Mouse (Mus musculus) CH12.LX (cell line): ENCODE data around the gene Lhpp. TPM values are rescaled to one million over a fixed set of nuclear protein-coding genes. Genes with fewer than 3 reads are reported as not detected.

Source experiments
- DNase-seq: peaks from one replicate; pipeline ENCODE4 v3.0.0-alpha.2; 2013; ENCODE audit errors: extremely low read depth
- H3K27ac ChIP-seq: 2 replicates; pipeline ENCODE4 v1.5.1; 2012; ENCODE audit warnings: low read depth, mild to moderate bottlenecking, control low read depth, moderate library complexity; ENCODE audit not compliant: insufficient read depth
- H3K27me3 ChIP-seq: replicated peaks from 2 replicates; pipeline ENCODE3; 2012; ENCODE audit warnings: inconsistent platforms
- H3K36me3 ChIP-seq, 2 experiments: replicated peaks in 1 of 2; 2 replicates each; pipeline versions ENCODE3 to v1.6.1; 2012; ENCODE audit warnings: inconsistent platforms in 1 of 2, low read length in 1 of 2, mild to moderate bottlenecking in 1 of 2, mixed read lengths in 1 of 2, moderate library complexity in 1 of 2; ENCODE audit not compliant: control insufficient read depth in 1 of 2, insufficient read depth in 1 of 2
- H3K4me1 ChIP-seq, 2 experiments: 2 replicates each; pipeline ENCODE4 v1.6.1; 2012; ENCODE audit warnings: inconsistent platforms in 1 of 2, moderate library complexity in 1 of 2; ENCODE audit not compliant: insufficient read depth in 2 of 2, control insufficient read depth in 1 of 2
- H3K4me2 ChIP-seq: 2 replicates; pipeline ENCODE4 v1.6.1; 2012; ENCODE audit warnings: low read depth, mild to moderate bottlenecking, control low read depth; ENCODE audit not compliant: poor library complexity, insufficient read depth, severe bottlenecking
- H3K4me3 ChIP-seq, 3 experiments: fragments of 150-350 bp in 1 of 3; sonication (generic) in 1 of 3; replicated peaks in 1 of 3; 2 replicates each; pipeline versions ENCODE3 to v1.5.1; 2011 to 2012; ENCODE audit warnings: low read depth in 2 of 3, low read length in 2 of 3, mild to moderate bottlenecking in 2 of 3, moderate library complexity in 2 of 3, control low read depth in 1 of 3, improper control_type of control experiment in 1 of 3, inconsistent platforms in 1 of 3, mixed read lengths in 1 of 3; ENCODE audit not compliant: poor library complexity in 1 of 3
- H3K79me2 ChIP-seq: replicated peaks from 2 replicates; pipeline ENCODE4 v1.6.1; 2012; ENCODE audit warnings: mild to moderate bottlenecking, moderate library complexity; ENCODE audit not compliant: control insufficient read depth, poor library complexity, insufficient read depth, severe bottlenecking; ENCODE audit errors: extremely low read depth
- H3K9ac ChIP-seq: 2 replicates; pipeline ENCODE4 v1.6.1; 2012; ENCODE audit warnings: low read depth, mild to moderate bottlenecking, control low read depth, moderate library complexity; ENCODE audit not compliant: insufficient read depth
- H3K9me3 ChIP-seq: replicated peaks from 2 replicates; pipeline ENCODE3; 2012; ENCODE audit warnings: low read length, inconsistent platforms, mixed read lengths
- BHLHE40 ChIP-seq: IDR thresholded peaks from 2 replicates; pipeline ENCODE4 v1.6.1; 2011; ENCODE audit warnings: mild to moderate bottlenecking, low read depth, low read length, improper control_type of control experiment
- CHD1 ChIP-seq: IDR thresholded peaks from 2 replicates; pipeline ENCODE4 v1.6.1; 2012; ENCODE audit warnings: low read depth, low read length, improper control_type of control experiment, inconsistent platforms
- CHD2 ChIP-seq: IDR thresholded peaks from 2 replicates; pipeline ENCODE4 v1.6.1; 2011; ENCODE audit warnings: low read length, improper control_type of control experiment
- CTCF ChIP-seq, 2 experiments: IDR thresholded peaks in 1 of 2; conservative IDR thresholded peaks in 1 of 2; 2 replicates each; pipeline ENCODE4 v1.5.1; 2011 to 2012; ENCODE audit warnings: low read depth in 2 of 2, low read length in 2 of 2, improper control_type of control experiment in 1 of 2, inconsistent platforms in 1 of 2, mild to moderate bottlenecking in 1 of 2, moderate library complexity in 1 of 2
- ELF1 ChIP-seq: IDR thresholded peaks from 2 replicates; pipeline ENCODE4 v1.6.1; 2014; ENCODE audit warnings: low read depth, mild to moderate bottlenecking, inconsistent platforms, low read length, improper control_type of control experiment
- EP300 ChIP-seq: IDR thresholded peaks from 2 replicates; pipeline ENCODE4 v1.6.1; 2011; ENCODE audit warnings: low read length, improper control_type of control experiment
- GABPA ChIP-seq: IDR thresholded peaks from 2 replicates; pipeline ENCODE4 v1.6.1; 2012; ENCODE audit warnings: low read depth, low read length, improper control_type of control experiment, inconsistent platforms; ENCODE audit not compliant: insufficient replicate concordance
- HCFC1 ChIP-seq: IDR thresholded peaks from 2 replicates; pipeline ENCODE4 v1.6.1; 2012; ENCODE audit warnings: low read depth, mild to moderate bottlenecking, inconsistent platforms, low read length, improper control_type of control experiment
- JUN ChIP-seq: IDR thresholded peaks from 2 replicates; pipeline ENCODE4 v1.6.1; 2011; ENCODE audit warnings: low read depth, mild to moderate bottlenecking, low read length, improper control_type of control experiment, moderate library complexity; ENCODE audit not compliant: insufficient read depth
- JUND ChIP-seq: conservative IDR thresholded peaks from 2 replicates; pipeline ENCODE4 v1.6.1; 2011; ENCODE audit warnings: low read depth, low read length, improper control_type of control experiment
- MAZ ChIP-seq: IDR thresholded peaks from 2 replicates; pipeline ENCODE4 v1.6.1; 2012; ENCODE audit warnings: low read depth, mild to moderate bottlenecking, inconsistent platforms, low read length, improper control_type of control experiment, moderate library complexity
- MEF2A ChIP-seq: IDR thresholded peaks from 2 replicates; pipeline ENCODE4 v1.6.1; 2014; ENCODE audit warnings: low read depth, mild to moderate bottlenecking, inconsistent platforms, low read length, improper control_type of control experiment, borderline replicate concordance
- NELFE ChIP-seq: IDR thresholded peaks from 2 replicates; pipeline ENCODE4 v1.6.1; 2011; ENCODE audit warnings: low read depth, low read length, improper control_type of control experiment
- RAD21 ChIP-seq: IDR thresholded peaks from 2 replicates; pipeline ENCODE4 v1.6.1; 2011; ENCODE audit warnings: low read depth, mild to moderate bottlenecking, low read length, improper control_type of control experiment, moderate library complexity
- RCOR1 ChIP-seq: conservative IDR thresholded peaks from 2 replicates; pipeline ENCODE4 v1.6.1; 2012; ENCODE audit warnings: low read depth, mild to moderate bottlenecking, inconsistent platforms, low read length, improper control_type of control experiment
- TCF12 ChIP-seq: IDR thresholded peaks from 2 replicates; pipeline ENCODE4 v1.6.1; 2014; ENCODE audit warnings: low read depth, mild to moderate bottlenecking, inconsistent platforms, low read length, improper control_type of control experiment
- USF2 ChIP-seq: conservative IDR thresholded peaks from 2 replicates; pipeline ENCODE4 v1.6.1; 2011; ENCODE audit warnings: low read depth, low read length, improper control_type of control experiment
- ZNF384 ChIP-seq: IDR thresholded peaks from 2 replicates; pipeline ENCODE4 v1.6.1; 2012; ENCODE audit warnings: low read depth, low read length, improper control_type of control experiment, inconsistent platforms
- dilution Hi-C: fragments of 300-500 bp; cut with MboI; formaldehyde crosslinking; loops from 2 replicates; pipeline ENCODE4 v1.14.3; 2020; ENCODE audit warnings: low sequenced_read_pairs; ENCODE audit not compliant: extremely low pct_unique_long_range_greater_than_20kb, extremely low pct_ligation_motif_present
- in situ Hi-C: fragments of 300-500 bp; cut with MboI; formaldehyde crosslinking; loops from 3 replicates; pipeline ENCODE4 v1.14.3; 2019; ENCODE audit warnings: low sequenced_read_pairs, low pct_ligation_motif_present, low pct_unique_long_range_greater_than_20kb, mixed read lengths
- polyA plus RNA-seq: library from polyadenylated mRNA; unstranded; fragments of >175 nt; gene quantifications from 2 replicates; pipeline ENCODE4 v1.2.1, GENCODE M21; 2012; ENCODE audit warnings: low read depth; ENCODE audit not compliant: insufficient read length
- total RNA-seq, 2 experiments: library from RNA; depleted of rRNA; stranded (reverse); fragments of 300-350 nt in 1 of 2; fragments of >200 nt in 1 of 2; gene quantifications; 2 replicates each; pipeline ENCODE4 v1.2.3; 2012 to 2014

Lhpp gene
- total and polyA plus RNA-seq, 3 experiments, result 7.8 to 15.4 (median 14.6) TPM

- no peaks in the 10 kb centered on the region for H3K36me3 ChIP-seq
- no peaks in the 10 kb centered on the region for H3K27me3 ChIP-seq
- H3K4me1 ChIP-seq, result peaks cover 13 to 66% of the 10 kb centered on the region in 2 experiments
- no peak overlapping the region for H3K4me3 ChIP-seq
- H3K27ac ChIP-seq, result no peak overlapping the region
- H3K4me2 ChIP-seq, result no peak overlapping the region
- H3K79me2 ChIP-seq, result no peaks in the 10 kb centered on the region
- in situ Hi-C loops (no loop called here), dilution Hi-C loops (no loop called here)
- no peak overlapping the region for H3K9ac ChIP-seq
- DNase-seq, result peak; percentile 61
- TF ChIP-seq TCF12, result no peak
- TF ChIP-seq EP300, result peak; percentile 59
- peak; percentile 94 for TF ChIP-seq BHLHE40
- no peaks in the 10 kb centered on the region for H3K9me3 ChIP-seq
Measured at GRCm38 (mm10) chr7:132686515-132686914, 76.1 kb downstream of the Lhpp start.

- no peak overlapping the region for H3K9ac ChIP-seq
- H3K79me2 ChIP-seq, result no peaks in the 10 kb centered on the region
- no peak for DNase-seq
- H3K4me2 ChIP-seq, result no peak overlapping the region
- dilution Hi-C loops, result no loop called here
- H3K4me1 ChIP-seq, result peaks cover 13 to 66% of the 10 kb centered on the region in 2 experiments
- no peaks in the 10 kb centered on the region for H3K36me3 ChIP-seq
- H3K27me3 ChIP-seq, result no peaks in the 10 kb centered on the region
- no peak overlapping the region for H3K4me3 ChIP-seq
- no peaks in the 10 kb centered on the region for H3K9me3 ChIP-seq
- H3K27ac ChIP-seq, result no peak overlapping the region
- TF ChIP-seq CTCF (conservative IDR thresholded peaks at IDR 0.05 in 1 of 2, IDR thresholded peaks at IDR 0.05 in 1 of 2; ENCODE audit: low read depth in 2 of 2, low read length in 2 of 2), result no peak
- TF ChIP-seq RCOR1, result no peak
- TF ChIP-seq ZNF384, result no peak
- no peak for TF ChIP-seq CHD1
- no peak for TF ChIP-seq HCFC1
- TF ChIP-seq MEF2A, result no peak
- TF ChIP-seq RAD21, result no peak
- no peak for TF ChIP-seq MAZ
- TF ChIP-seq EP300, result no peak
- no peak for TF ChIP-seq CHD2
- no peak for TF ChIP-seq JUND
- TF ChIP-seq GABPA, result no peak
- TF ChIP-seq BHLHE40, result no peak
- TF ChIP-seq ELF1, result no peak
- TF ChIP-seq USF2, result no peak
- TF ChIP-seq JUN, result no peak
- TF ChIP-seq TCF12, result no peak
- no peak for TF ChIP-seq NELFE
- in situ Hi-C loops, result no loop called here
Measured at GRCm38 (mm10) chr7:132687897-132688296, 77.5 kb downstream of the Lhpp start.
